Mouse (Mus musculus) layer of hippocampus, adult 2 months (tissue): ENCODE measurements around the gene Tekt5. TPM values are rescaled to one million over a fixed set of nuclear protein-coding genes. Genes with fewer than 3 reads are reported as not detected.

Source experiments
- DNase-seq, 2 experiments: peaks; one replicate each; pipeline ENCODE4 v3.0.0; 2022; ENCODE audit warnings: low spot score in 2 of 2
- H3K27ac ChIP-seq: fragments of 200-600 bp; 2 replicates; pipeline ENCODE4 v1.8.1; 2022
- H3K4me3 ChIP-seq: fragments of 200-600 bp; 2 replicates; pipeline ENCODE4 v1.8.1; 2022; ENCODE audit warnings: mild to moderate bottlenecking
- CTCF ChIP-seq: fragments of 200-600 bp; conservative IDR thresholded peaks from 2 replicates; pipeline ENCODE4 v1.8.1; 2022; ENCODE audit warnings: antibody characterized with exemption, mild to moderate bottlenecking, moderate library complexity
- total RNA-seq, 2 experiments: library from RNA; stranded (reverse); gene quantifications; 2 replicates each; pipeline ENCODE4 v1.2.3; 2021

Tekt5 gene
- total RNA-seq, 2 experiments from 2014 or later: 6.1 to 7.4 TPM

DNA sequence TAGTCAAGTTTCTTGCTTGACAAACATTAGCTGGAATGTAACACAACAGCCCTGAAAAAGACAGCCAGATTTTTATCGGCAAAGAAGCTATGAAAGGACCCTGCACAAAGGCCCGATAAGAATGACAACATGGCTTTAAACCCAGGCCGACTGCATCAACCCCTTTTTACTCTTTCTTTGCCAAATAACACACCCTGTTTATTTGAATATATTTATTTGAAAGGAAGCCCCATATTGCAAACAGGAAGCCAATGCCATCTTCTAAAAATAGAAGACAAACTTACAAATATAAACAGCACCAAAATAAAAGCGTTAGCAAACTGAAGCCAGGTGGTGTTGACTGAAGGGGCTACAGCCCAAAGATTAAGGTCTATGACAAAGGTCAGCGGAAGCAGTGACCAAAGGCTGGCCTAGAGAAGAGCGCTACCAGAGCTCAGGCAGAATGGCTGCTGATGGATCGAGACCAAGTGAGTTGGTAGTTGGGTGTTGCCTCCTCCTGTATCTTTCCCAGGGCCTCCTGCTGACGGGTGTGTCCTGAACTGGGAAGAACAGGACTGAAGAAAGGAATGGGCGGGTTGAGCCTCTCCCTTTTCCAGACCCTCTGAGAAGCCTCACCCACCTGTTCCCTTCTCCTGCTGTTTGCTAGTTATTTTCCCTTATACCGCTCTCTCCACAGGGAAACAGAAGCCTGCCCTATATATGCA, 78.6 kb downstream of the Tekt5 start:
- no peak overlapping the region for H3K4me3 ChIP-seq
- DNase-seq: no peak
- no peak for TF ChIP-seq CTCF
- no peak overlapping the region for H3K27ac ChIP-seq

DNA sequence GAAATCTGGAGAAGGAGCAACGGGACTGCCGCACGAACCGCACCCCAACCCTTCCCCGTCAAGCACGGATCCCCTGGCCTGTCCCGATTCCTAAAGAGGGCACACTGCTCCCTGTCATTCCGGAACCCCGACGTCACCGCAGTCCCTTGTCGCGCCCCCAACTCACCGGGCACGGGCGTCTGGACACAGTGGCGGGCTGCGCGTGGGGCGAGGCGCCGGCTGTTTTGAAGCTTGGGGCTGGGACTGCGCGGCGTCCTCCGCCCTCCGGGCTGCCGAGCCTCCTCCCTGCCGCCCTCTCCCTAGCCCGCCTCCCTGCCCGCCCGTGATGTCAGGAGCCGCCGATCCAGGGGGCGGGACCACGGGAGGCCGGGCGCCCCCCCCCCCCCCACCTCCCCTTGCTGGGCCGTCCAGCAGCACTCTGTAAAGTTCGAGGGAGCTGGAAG, 81.6 kb downstream of the Tekt5 start, which contains the start of gene Emp2:
TSS of gene Emp2 (minus strand) at position 323 of the 443 bp plus-strand sequence.
- TF ChIP-seq CTCF: no peak
- peak in 1 of 2 experiments; percentile 17 for DNase-seq
- peak within 1 kb of the TSS; percentile 70 for H3K27ac ChIP-seq
- peak within 1 kb of the TSS; percentile 68 for H3K4me3 ChIP-seq

DNA sequence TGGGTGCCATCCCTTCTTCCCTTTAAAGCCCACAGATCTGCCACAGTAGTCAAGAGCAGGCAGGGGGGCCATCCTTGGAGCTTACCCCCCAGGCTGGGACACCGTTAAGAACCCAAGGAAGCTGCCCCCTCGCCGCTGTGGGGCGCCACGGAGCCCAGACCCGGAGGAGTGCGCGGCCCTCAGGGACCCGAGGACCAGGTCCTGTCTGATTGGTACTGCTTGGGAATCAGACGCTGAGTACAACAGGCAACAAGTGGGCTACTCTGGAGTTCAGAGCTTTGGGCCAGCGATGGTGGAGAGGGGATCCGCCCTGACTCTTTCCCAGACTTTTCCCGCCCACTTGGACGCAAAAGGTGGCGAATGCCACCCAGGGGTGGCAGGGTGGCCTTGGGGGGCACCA, 82.1 kb downstream of the Tekt5 start:
- peak in 1 of 2 experiments; percentile 20 for DNase-seq
- peak; percentile 65 for TF ChIP-seq CTCF
- Histone ChIP-seq H3K27ac (peak overlapping the region; percentile 68), H3K4me3 (peak overlapping the region; percentile 68)

DNA sequence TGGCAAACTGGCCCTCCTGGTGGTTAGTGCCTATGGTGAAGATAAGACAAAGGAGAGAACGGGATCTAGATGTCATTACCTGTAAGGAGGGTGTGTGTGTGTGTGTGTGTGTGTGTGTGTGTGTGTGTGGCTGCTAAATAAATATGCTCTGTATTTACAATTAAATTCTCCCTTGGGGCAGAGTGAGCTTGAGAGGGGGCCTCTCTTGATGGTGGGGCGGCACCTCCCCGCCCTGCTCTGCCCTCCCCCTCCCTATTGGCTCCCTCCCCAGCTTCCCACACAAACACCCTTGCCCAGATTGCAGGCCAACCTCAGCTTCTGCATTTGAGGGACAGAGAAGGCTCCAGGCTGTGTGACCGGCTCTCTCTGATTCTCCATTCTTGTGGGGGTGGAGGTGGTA, 83.3 kb downstream of the Tekt5 start:
- Histone ChIP-seq H3K4me3 (no peak overlapping the region), H3K27ac (no peak overlapping the region)
- no peak for TF ChIP-seq CTCF
- no peak for DNase-seq

DNA sequence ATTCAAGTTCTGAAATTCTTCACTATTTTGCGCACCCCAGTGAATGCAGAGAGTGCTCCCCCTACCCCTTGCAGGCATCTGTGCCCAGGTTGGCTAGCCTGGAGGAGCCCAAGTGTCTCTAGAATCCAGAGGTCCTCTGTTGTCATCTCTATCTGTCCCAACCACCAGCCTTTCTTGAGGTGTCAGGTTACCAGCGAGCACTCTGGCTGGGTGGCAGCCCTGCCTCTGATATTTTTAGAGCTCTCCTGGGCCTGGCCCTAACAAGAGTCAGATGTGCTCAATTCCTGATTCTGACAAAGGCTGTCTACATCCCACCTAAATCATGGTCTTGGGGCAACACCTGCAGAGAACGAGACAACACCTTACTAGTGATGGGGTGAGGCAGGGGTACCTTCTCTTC, 84.2 kb downstream of the Tekt5 start:
- DNase-seq: no peak
- no peak overlapping the region for H3K27ac ChIP-seq
- TF ChIP-seq CTCF: no peak
- H3K4me3 ChIP-seq: no peak overlapping the region

DNA sequence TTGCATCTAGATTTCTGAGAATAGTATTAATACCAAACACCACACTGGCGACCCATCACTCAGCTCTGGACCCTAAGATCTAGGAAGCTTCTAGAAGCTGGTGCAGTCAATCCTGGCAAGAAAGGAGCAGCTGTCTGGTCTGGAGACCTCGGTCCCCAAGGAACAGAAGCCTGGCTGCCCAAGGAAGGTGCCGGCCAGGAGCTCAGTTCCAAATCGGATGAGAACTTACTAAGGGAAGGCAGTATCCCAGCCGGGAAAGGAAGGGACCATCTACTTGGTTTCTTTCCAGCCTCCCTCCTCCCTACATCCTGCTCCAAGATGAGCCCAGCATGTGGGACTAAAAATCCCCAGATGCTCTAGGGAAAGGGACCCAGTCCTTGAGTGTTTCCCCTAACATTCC, 84.8 kb downstream of the Tekt5 start:
- no peak overlapping the region for H3K4me3 ChIP-seq
- no peak overlapping the region for H3K27ac ChIP-seq
- DNase-seq: peak in 1 of 2 experiments; percentile 15
- TF ChIP-seq CTCF: no peak

Other genes starting within 250 kb of the Tekt5 start
- gene Rpl39l, start 225.3 kb downstream of the Tekt5 start, total RNA-seq: not detected
- gene Atf7ip2, start 202.8 kb downstream of the Tekt5 start, total RNA-seq: not detected
- gene Emp2, start 81.5 kb downstream of the Tekt5 start, total RNA-seq: 10 to 100 TPM; 14.4 to 16.4 TPM
- 10 to 100 TPM; 15.5 to 17.8 TPM for gene Nubp1, start 16.5 kb upstream of the Tekt5 start, total RNA-seq
- 10 to 100 TPM; 26.2 to 27.2 TPM for gene Tvp23a, start 51.9 kb upstream of the Tekt5 start, total RNA-seq
- under 1 TPM in 1 of 2 experiments, not detected in 1; 0.27 TPM for gene Ciita, start 84.6 kb upstream of the Tekt5 start, total RNA-seq
- 10 to 100 TPM; 61.8 to 63.1 TPM for gene Dexi, start 147.6 kb upstream of the Tekt5 start, total RNA-seq
- 100 to 1,000 TPM in 1 of 2 experiments, 10 to 100 TPM in 1; 98.8 to 105 TPM for gene Clec16a, start 149.8 kb upstream of the Tekt5 start, total RNA-seq